Mouse (Mus musculus) cortical plate, adult 2 months (tissue): ENCODE results near the gene Dnaja4.

ENCODE experiments used
- CTCF ChIP-seq: fragments of 200-500 bp; IDR thresholded peaks from 2 replicates; pipeline ENCODE4 v1.5.1; 2011; ENCODE audit warnings: mild to moderate bottlenecking, control low read depth, low read length; ENCODE audit not compliant: insufficient read depth; ENCODE audit errors: extremely low read depth
- POLR2A ChIP-seq: fragments of 200-500 bp; IDR thresholded peaks from 2 replicates; pipeline ENCODE4 v1.6.1; 2011; ENCODE audit warnings: mild to moderate bottlenecking, low read length, control low read depth; ENCODE audit not compliant: insufficient read depth; ENCODE audit errors: extremely low read depth

- TF ChIP-seq CTCF, result no peak
- TF ChIP-seq POLR2A, result no peak
Measured at GRCm38 (mm10) chr9:54700746-54701145, 2.1 kb downstream of the Dnaja4 start.
